Mouse (Mus musculus): ENCODE measurements around the gene St5. TPM values are rescaled to one million over a fixed set of nuclear protein-coding genes. Genes with fewer than 3 reads are reported as not detected.
A peak's percentile ranks its signal among the peaks of the same experiment; 100 is the strongest.

St5 gene
- polyA plus RNA-seq, 1 experiment from 2014 or later, result 25.3 TPM

GRCm38 (mm10) chr7:109722618-109723017 is 19.2 kb upstream of the St5 start:
- H3K27ac ChIP-seq, result no peak overlapping the region
- no peak for ATAC-seq
- WGBS (ENCODE audit: insufficient replicate concordance), result 85% methylated on average over 2 of the region's 2 CpGs

GRCm38 (mm10) chr7:109719286-109719685 is 15.9 kb upstream of the St5 start:
- no peak overlapping the region for H3K4me2 ChIP-seq
- ATAC-seq, result no peak
- H3K27ac ChIP-seq, result no peak overlapping the region
- H3K9ac ChIP-seq, result no peak overlapping the region
- WGBS (ENCODE audit: insufficient replicate concordance), result 59% methylated on average over 9 of the region's 9 CpGs
- no peak overlapping the region for H3K4me3 ChIP-seq
- H3K9me3 ChIP-seq (replicated peaks), result peaks cover 5% of the 10 kb centered on the region; the same call in 1 of the 2 replicates
- H3K4me1 ChIP-seq, result no peaks in the 10 kb centered on the region
- no peaks in the 10 kb centered on the region for H3K27me3 ChIP-seq (replicated peaks)
- no peaks in the 10 kb centered on the region for H3K36me3 ChIP-seq

More at GRCm38 (mm10) chr7:109722618-109723017, 19.2 kb upstream of the St5 start:
- no peaks in the 10 kb centered on the region for H3K27me3 ChIP-seq (replicated peaks)
- H3K4me2 ChIP-seq, result no peak overlapping the region
- no peaks in the 10 kb centered on the region for H3K36me3 ChIP-seq
- no peak overlapping the region for H3K4me3 ChIP-seq
- H3K4me1 ChIP-seq, result no peaks in the 10 kb centered on the region
- H3K9me3 ChIP-seq (replicated peaks), result peaks cover 5% of the 10 kb centered on the region; the same call in 1 of the 2 replicates
- H3K9ac ChIP-seq, result no peak overlapping the region

GRCm38 (mm10) chr7:109713434-109713982 is 10.1 kb upstream of the St5 start:
- WGBS (ENCODE audit: insufficient replicate concordance), result 58% methylated on average over 2 of the region's 2 CpGs
- ATAC-seq, result no peak
- H3K4me2 ChIP-seq, result no peak overlapping the region
- H3K36me3 ChIP-seq, result peaks cover 50% of the 10 kb centered on the region
- H3K4me3 ChIP-seq, result no peak overlapping the region
- no peaks in the 10 kb centered on the region for H3K27me3 ChIP-seq (replicated peaks)
- 0 out of 2 replicates have a peak, but pooled peaks cover 4% of the 10 kb centered on the region for H3K4me1 ChIP-seq
- H3K27ac ChIP-seq, result no peak overlapping the region
- H3K9ac ChIP-seq, result no peak overlapping the region
- H3K9me3 ChIP-seq (replicated peaks), result no peaks in the 10 kb centered on the region

GRCm38 (mm10) chr7:109712198-109712597 is 8.8 kb upstream of the St5 start:
- H3K9ac ChIP-seq, result no peak overlapping the region
- H3K4me2 ChIP-seq, result no peak overlapping the region
- ATAC-seq, result no peak
- no peak overlapping the region for H3K4me3 ChIP-seq
- H3K36me3 ChIP-seq, result peaks cover 63% of the 10 kb centered on the region
- H3K27me3 ChIP-seq (replicated peaks), result no peaks in the 10 kb centered on the region
- peaks cover 13% of the 10 kb centered on the region; the same call in 1 of the 2 replicates for H3K4me1 ChIP-seq
- 85% methylated on average over 7 of the region's 7 CpGs for WGBS (ENCODE audit: insufficient replicate concordance)
- H3K27ac ChIP-seq, result no peak overlapping the region
- no peaks in the 10 kb centered on the region for H3K9me3 ChIP-seq (replicated peaks)

GRCm38 (mm10) chr7:109710069-109710468 is 6.7 kb upstream of the St5 start:
- no peak for ATAC-seq
- Histone ChIP-seq H3K27me3 (replicated peaks) (no peaks in the 10 kb centered on the region), H3K36me3 (peaks cover 64% of the 10 kb centered on the region), H3K27ac (no peak overlapping the region), H3K4me2 (no peak overlapping the region), H3K4me1 (peaks cover 24% of the 10 kb centered on the region), H3K9me3 (replicated peaks) (no peaks in the 10 kb centered on the region), H3K9ac (no peak overlapping the region), H3K4me3 (no peak overlapping the region)
- 63% methylated on average over 1 of the region's 1 CpGs for WGBS (ENCODE audit: insufficient replicate concordance)

GRCm38 (mm10) chr7:109708961-109709382 is 5.6 kb upstream of the St5 start:
- ATAC-seq, result no peak
- Histone ChIP-seq H3K9me3 (replicated peaks) (no peaks in the 10 kb centered on the region), H3K27ac (no peak overlapping the region), H3K36me3 (peaks cover 64% of the 10 kb centered on the region), H3K4me3 (no peak overlapping the region), H3K27me3 (replicated peaks) (no peaks in the 10 kb centered on the region), H3K4me1 (peaks cover 35% of the 10 kb centered on the region), H3K9ac (no peak overlapping the region), H3K4me2 (no peak overlapping the region)
- WGBS (ENCODE audit: insufficient replicate concordance), result 52% methylated on average over 3 of the region's 3 CpGs

- H3K9ac ChIP-seq, result no peak overlapping the region
- 0 out of 2 replicates have a peak overlapping the region, but pooled peaks have one; percentile 1 for H3K27ac ChIP-seq
- H3K4me1 ChIP-seq, result peaks cover 51% of the 10 kb centered on the region
- ATAC-seq, result no peak
- H3K4me3 ChIP-seq, result no peak overlapping the region
- no peaks in the 10 kb centered on the region for H3K27me3 ChIP-seq (replicated peaks)
- H3K4me2 ChIP-seq, result no peak overlapping the region
- no peaks in the 10 kb centered on the region for H3K9me3 ChIP-seq (replicated peaks)
- WGBS (ENCODE audit: insufficient replicate concordance), result 34% methylated on average over 4 of the region's 4 CpGs
- peaks cover 50% of the 10 kb centered on the region for H3K36me3 ChIP-seq
Measured at GRCm38 (mm10) chr7:109707023-109707785, 3.8 kb upstream of the St5 start.

- H3K4me2 ChIP-seq, result peak overlapping the region; percentile 89
- H3K36me3 ChIP-seq, result peaks cover 23% of the 10 kb centered on the region
- H3K4me1 ChIP-seq, result peaks cover 51% of the 10 kb centered on the region
- peak overlapping the region; percentile 88 for H3K9ac ChIP-seq
- WGBS (ENCODE audit: insufficient replicate concordance), result 45% methylated on average over 3 of the region's 3 CpGs
- peak overlapping the region; percentile 81 for H3K4me3 ChIP-seq
- no peak for ATAC-seq
- H3K27ac ChIP-seq, result peak overlapping the region; percentile 82; the same call in 1 of the 2 replicates
- H3K9me3 ChIP-seq (replicated peaks), result no peaks in the 10 kb centered on the region
- no peaks in the 10 kb centered on the region for H3K27me3 ChIP-seq (replicated peaks)
Measured at GRCm38 (mm10) chr7:109704461-109704860, 1.1 kb upstream of the St5 start.

GRCm38 (mm10) chr7:109704016-109704377 is 592 bp upstream of the St5 start:
- H3K4me2 ChIP-seq, result peak overlapping the region; percentile 89
- 2% methylated on average over 17 of the region's 17 CpGs for WGBS (ENCODE audit: insufficient replicate concordance)
- ATAC-seq, result peak; percentile 58

GRCm38 (mm10) chr7:109702721-109703120 is 684 bp downstream of the St5 start:
- peak overlapping the region; percentile 89 for H3K4me2 ChIP-seq
- WGBS (ENCODE audit: insufficient replicate concordance), result 65% methylated on average over 4 of the region's 4 CpGs
- H3K4me3 ChIP-seq, result peak overlapping the region; percentile 81
- H3K9me3 ChIP-seq (replicated peaks), result no peaks in the 10 kb centered on the region
- H3K27ac ChIP-seq, result no peak overlapping the region
- peaks cover 6% of the 10 kb centered on the region for H3K36me3 ChIP-seq
- H3K9ac ChIP-seq, result peak overlapping the region; percentile 88; the same call in 1 of the 2 replicates
- H3K4me1 ChIP-seq, result peaks cover 43% of the 10 kb centered on the region
- no peaks in the 10 kb centered on the region for H3K27me3 ChIP-seq (replicated peaks)
- no peak for ATAC-seq

More at GRCm38 (mm10) chr7:109704016-109704377, 592 bp upstream of the St5 start:
- no peaks in the 10 kb centered on the region for H3K9me3 ChIP-seq (replicated peaks)
- no peaks in the 10 kb centered on the region for H3K27me3 ChIP-seq (replicated peaks)
- H3K4me3 ChIP-seq, result peak overlapping the region; percentile 81
- peak overlapping the region; percentile 88 for H3K9ac ChIP-seq
- peak overlapping the region; percentile 82 for H3K27ac ChIP-seq
- peaks cover 18% of the 10 kb centered on the region for H3K36me3 ChIP-seq
- H3K4me1 ChIP-seq, result peaks cover 49% of the 10 kb centered on the region

GRCm38 (mm10) chr7:109700213-109700612 is 3.2 kb downstream of the St5 start:
- H3K9me3 ChIP-seq (replicated peaks), result no peaks in the 10 kb centered on the region
- no peak for ATAC-seq
- no peak overlapping the region for H3K9ac ChIP-seq
- H3K27me3 ChIP-seq (replicated peaks), result no peaks in the 10 kb centered on the region
- no peaks in the 10 kb centered on the region for H3K36me3 ChIP-seq
- H3K4me3 ChIP-seq, result no peak overlapping the region
- H3K4me2 ChIP-seq, result no peak overlapping the region
- H3K4me1 ChIP-seq, result peaks cover 30% of the 10 kb centered on the region
- no peak overlapping the region for H3K27ac ChIP-seq

GRCm38 (mm10) chr7:109695339-109695726 is 8.1 kb downstream of the St5 start:
- H3K27ac ChIP-seq, result no peak overlapping the region
- ATAC-seq, result no peak
- 84% methylated on average over 10 of the region's 10 CpGs for WGBS (ENCODE audit: insufficient replicate concordance)

More at GRCm38 (mm10) chr7:109695339-109695726, 8.1 kb downstream of the St5 start:
- Histone ChIP-seq H3K4me3 (no peak overlapping the region), H3K9me3 (replicated peaks) (no peaks in the 10 kb centered on the region), H3K27me3 (replicated peaks) (no peaks in the 10 kb centered on the region), H3K4me1 (peaks cover 13% of the 10 kb centered on the region), H3K36me3 (no peaks in the 10 kb centered on the region), H3K9ac (no peak overlapping the region), H3K4me2 (no peak overlapping the region)
